Mouse (Mus musculus) thymus, postnatal 10 days (tissue): ENCODE data around the gene Adam19.

Experiments used
- DNase-seq, 2 experiments: peaks; one replicate each; pipeline ENCODE4 v3.0.0; 2021; ENCODE audit warnings: low spot score in 2 of 2

The Adam19 gene

DNA sequence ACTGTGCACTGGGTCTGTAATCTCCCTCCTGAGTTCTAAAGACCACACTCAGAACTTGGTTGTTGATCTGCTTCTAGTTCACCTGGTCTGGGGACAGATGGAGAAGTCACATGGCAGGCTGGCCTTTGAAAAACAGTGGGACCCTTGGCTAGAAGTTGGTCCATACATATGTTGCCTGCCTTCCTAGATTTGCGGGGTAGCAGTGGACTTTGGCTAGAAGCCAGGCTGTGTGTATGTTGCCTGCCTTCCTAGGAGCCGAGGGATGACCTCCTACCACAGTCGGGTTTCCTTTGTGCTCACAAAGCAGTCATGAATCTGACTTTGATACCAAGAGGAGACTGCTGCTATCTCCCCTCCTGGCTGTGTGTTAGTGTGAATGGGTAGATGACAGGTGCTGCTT, 41.3 kb downstream of the Adam19 start:
- no peak for DNase-seq

DNA sequence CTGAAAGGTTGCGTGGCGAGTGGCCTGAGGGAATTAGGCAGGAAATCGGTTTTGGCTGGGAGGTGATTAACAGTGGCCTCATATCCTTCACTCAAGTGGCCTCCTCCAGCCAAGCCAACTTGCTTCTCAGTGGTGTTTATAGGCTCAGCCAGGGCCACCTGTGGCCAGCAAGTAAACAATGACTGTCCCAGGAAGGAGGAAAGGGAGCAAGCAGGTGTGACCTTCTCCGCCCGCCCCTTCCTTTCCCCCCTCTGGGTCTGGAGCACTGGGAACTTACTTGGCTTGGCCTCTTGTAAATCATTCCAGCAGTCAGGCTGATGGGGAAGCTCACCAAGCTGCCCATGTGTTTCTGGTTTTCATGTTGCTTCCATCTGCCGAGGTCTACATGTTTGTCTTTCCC, 46.3 kb downstream of the Adam19 start:
- DNase-seq: no peak

DNA sequence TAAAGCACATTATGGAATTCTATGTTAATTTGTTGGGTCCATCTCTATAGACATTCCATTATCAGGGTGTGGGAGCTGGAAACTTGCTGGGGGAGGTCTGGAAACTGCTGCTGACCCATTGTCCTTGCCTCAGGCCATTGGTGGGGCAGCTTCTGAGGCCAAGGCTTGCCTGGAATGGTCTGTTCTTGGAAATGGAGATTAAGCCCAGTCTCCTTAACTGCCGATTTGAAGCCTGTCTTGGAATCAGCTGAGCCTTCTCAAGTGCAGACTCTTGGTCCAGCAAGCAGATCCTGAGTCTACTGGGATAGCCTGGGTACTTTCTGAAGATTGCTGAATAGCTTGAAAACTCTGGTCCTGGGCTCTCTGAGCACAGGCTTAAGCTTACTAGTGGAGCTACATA, 51.3 kb downstream of the Adam19 start:
- DNase-seq: no peak

DNA sequence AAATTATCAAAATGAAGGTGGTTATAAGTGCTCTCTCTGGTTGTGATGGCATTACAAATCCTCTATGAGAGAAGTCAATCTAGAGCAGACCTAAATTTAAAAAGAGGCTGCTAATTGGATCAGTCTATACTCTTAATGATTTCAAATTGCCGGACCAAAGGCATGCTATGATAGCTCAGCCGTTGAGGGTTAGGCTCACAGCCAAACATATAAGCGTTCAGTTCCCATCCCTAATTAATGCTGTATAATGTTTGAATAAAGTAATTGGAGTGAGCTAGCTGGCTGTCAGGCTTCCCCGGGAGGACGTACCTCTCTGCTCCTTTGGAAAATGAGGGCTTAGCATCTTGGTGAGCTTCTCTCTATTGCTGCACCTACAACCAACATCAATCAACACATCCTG, 53.4 kb downstream of the Adam19 start:
- no peak for DNase-seq

DNA sequence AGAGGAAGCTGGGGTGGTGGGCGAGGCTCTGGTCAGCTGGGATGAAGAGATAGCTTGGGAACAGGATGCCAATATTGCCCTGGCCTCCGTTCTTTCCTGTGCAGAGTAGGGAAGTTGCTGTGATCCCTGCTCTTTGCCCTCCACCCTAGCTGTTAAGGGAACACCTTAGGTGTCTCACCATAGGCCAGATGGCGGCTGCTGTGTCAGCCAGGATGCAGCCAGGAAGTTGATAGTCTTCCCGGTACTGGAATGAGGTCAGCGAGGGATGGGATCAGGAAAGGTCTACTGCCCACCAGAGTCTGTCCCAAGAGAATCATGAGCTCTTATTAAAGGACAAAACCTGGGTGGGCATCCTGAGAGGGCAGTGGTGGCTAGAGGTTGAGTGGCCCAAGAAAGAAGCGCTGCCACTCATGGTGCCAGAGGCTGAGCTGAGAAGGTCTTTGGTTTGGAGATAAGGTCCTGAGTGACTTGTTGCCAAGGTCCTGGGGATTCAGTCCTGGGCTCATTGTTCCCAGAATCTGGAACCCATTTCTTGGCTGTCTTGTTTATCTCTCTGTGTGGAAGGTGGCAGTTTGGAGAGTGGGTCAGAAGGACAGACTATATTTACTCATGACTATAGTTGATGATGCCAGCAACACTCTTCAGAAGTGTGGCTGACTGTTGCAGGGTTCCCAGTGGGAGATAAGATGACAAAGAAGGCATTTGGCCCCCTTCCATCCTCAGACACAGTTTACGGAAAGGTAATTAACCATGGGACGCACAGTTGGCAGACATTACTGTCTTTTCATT, 54.6 kb downstream of the Adam19 start:
- DNase-seq: no peak

DNA sequence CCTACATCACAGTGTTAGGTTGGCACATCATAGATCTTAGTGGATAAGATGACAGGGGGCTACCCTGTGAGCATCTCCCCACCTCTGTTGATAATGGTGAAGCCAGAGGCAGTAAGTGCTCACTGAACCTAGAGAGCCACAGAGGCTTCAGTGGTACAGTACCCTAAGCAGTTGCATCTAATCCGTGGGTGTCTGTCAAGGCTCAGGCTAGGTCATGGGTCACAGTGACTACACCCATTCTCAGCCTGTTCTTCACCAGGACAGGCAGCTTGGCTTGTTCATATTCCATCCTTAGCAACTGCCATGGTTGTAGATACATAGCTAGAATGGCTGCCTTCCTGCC, 55.1 kb downstream of the Adam19 start:
- DNase-seq: no peak

DNA sequence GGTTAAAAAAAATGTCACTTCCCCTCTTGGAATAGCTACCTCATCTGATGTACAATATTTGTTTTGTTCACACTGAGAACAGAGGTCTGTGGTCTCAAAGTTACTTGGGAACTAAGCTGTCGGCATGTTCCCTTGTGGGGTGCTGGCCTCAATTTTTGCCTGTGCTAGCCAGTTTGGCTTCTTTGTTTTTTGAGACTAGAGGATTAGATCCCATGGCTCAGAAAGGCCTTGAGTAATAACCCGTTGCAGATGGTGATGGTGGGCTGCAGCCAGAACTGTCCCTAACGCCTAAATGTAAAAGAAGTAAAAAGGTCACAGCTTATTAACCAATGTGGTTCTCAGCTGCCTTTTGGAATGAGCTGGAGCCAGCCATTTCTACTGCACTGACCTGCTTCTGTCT, 57.4 kb downstream of the Adam19 start:
- no peak for DNase-seq

DNA sequence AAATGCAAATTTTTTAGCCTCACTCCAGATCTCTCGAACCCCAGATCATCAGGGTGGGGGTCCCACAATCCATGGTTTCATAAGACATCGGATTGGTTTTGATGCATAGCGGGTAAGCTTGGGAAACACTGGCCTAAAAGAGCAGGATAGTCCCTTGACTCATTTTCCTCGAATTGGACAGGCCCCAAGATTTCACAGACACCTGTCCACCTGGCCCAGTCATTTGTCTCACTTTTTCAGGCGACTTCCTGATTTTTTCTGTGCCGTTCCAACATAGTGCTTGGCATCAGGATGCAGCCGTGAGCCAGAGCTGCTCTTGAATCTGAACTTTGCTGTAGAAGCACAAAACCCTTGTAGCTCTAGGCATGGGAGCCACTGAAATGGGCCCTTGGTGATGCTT, 58.4 kb downstream of the Adam19 start:
- DNase-seq: no peak

DNA sequence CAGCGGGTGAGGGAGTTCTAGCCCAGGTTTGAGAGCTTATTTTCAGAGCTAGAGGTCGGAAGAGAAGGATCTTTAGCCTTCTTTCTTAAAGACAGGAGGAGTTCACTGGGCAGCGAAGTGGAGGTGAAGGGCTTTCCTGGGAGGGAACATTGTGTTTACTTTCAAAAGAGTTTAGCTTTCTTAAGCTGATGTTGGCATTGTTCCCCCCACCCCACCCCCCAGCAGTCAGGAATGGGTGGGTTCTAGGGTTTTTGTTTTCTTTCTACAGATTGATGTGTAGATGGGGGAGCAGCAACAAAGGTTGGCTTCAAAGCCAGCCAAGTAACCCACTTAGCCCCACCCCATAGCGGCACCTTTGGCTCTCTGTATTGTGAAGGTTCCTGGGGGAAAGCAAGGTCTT, 59.2 kb downstream of the Adam19 start:
- no peak for DNase-seq

DNA sequence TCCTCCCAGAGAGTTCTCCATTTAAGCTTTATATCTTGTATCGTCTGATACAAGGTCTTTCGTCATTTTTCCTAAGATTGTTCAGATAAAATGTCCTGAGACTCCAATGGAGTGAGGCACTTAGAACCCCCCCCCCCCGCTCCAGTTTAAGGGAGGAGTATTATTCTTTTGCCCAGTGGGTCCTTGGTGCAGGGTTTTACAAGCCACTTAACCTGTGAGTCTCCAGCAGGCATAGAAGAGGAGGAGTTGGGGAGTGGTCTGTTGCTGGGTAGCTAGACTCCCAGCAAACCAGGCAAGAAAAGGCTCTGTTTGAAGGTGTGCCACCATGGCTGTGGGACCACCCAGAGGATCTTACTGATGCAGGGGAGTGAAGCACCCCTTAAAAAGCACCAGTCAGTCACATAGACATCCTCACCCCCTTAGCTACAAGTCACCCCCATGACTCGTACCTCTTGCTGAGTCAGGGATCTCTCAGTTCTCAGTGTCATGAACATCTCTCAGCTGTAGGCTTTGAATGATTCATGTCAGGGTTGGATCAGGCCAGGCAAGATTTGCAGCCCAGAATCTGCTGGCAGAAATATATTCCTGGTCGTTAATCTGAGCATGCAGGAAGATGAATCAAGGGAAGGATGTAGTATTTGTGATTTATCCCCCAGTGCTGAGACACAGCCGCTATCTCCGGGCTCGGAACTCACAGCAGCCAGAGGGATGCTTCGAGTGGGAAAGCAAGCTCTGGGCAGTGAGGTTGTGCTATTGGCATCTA, 59.8 kb downstream of the Adam19 start:
- no peak for DNase-seq

DNA sequence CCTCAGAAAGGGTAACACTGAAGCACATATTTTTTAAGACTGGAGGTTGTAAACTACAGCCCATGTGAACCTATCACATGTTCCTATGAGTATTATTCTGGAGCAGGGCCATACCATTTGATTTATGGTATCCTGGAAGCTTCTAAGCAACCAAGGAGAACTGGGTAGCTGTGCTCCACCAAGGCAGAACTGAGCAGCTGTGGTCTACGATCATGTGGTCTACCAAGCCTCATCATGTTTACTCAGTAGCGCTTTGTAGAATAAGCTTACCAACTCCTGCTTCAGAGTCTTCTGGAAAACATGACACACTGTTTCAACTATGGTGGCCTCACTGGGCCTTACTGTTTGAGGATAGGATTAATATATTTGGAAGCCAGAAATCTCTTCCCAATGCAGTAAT, 60.7 kb downstream of the Adam19 start:
- DNase-seq: no peak

DNA sequence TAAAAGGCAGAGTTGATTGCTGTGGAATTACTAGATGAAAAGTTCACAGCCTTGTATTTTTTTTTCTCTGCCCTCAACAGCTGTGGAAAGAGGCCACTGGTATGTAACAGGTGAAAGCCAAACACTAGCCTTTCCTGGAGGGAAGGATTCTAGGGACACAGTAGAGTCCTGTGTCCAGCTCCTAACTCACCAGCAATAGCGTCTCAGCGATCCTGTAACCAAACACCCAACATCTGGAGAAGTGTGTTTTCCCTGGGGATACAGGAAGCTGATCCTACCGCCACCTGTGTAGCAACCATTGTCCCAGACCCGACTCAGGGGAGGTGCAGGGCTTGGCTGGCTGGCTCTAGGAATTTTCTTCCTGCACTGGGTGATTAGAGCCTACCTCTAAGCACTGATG, 63.8 kb downstream of the Adam19 start:
- no peak for DNase-seq

DNA sequence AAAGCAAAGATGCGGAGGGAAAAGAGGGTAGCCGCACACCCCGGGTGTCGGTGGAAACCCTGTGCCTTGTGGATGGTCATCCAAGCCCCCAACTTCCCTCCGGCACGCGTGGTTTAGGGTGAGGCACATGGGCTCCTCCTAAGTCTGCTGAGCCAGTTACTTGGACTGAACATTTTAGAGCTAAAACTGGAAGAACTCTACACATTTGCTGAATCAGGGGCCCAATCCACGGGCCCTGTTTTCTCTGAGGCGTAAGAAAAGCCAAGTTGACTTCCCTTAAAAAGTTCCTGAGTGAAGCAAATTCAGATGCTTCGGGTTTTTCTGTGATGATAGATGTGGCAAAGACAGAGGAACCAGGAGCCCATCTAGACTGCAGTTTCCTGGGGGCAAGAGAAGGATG, 64.3 kb downstream of the Adam19 start:
- no peak for DNase-seq

DNA sequence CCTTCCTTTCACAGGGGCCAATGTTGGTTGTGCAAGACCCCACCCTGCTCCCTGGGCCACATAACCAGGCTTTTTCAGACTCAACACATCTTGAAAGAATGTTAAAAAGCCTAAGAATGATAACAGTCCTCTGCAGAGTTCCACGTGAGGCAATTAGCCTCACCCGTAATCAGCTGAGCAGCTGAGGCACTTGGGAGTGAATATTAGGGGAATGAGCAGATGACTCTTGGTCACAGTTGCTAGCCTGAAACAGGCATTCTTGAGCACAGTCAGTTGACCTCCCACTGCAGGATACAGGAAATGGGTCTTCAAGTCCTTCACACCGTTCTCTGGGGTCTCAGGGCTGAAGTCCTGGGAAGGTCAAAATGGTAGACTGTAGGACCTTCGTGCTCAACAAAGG, 65.9 kb downstream of the Adam19 start:
- DNase-seq: no peak

DNA sequence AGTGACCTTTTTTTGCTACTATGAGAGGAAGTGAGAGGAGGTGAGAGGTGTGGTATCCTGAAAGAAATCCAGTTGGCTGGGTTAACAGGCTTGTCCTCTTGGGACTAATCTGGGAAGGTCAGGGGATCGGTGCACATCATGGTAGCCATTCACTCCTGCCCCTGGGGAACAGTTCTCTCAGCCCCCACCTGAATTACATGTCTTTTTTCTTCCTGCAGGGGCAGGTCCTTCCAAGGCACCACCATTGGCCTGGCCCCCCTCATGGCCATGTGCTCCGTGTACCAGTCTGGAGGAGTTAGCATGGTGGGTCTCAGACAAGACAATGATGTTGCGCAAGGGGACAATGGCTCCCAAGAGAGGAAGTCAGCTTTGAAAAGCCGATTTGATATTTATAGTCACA, 67.1 kb downstream of the Adam19 start:
- no peak for DNase-seq

DNA sequence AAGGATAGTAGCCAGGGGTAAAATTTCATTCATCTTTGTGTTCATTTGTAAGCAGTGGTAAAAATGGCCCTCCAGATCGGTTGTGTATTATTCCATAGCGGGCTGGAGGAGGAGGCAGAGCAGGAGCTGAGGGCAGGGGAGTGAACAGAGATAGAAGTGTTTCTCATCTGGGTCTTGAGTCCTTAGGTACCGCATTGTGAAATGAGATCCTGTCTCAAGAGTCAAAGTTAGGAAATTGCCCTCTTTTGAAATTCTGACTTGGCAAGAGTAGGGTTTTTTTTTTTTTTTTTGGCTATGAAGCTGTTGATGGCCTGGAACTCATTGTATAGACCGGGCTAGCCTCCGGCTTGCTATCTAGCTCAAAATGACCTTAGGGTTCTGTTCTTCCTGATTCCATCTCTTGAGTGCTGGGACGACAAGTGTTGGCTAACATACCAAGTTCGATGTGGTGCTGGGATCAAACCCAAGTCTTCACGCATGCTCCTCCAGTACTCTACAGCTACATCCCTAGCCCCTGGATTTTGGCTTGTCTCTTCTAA, 67.6 kb downstream of the Adam19 start:
- no peak for DNase-seq

DNA sequence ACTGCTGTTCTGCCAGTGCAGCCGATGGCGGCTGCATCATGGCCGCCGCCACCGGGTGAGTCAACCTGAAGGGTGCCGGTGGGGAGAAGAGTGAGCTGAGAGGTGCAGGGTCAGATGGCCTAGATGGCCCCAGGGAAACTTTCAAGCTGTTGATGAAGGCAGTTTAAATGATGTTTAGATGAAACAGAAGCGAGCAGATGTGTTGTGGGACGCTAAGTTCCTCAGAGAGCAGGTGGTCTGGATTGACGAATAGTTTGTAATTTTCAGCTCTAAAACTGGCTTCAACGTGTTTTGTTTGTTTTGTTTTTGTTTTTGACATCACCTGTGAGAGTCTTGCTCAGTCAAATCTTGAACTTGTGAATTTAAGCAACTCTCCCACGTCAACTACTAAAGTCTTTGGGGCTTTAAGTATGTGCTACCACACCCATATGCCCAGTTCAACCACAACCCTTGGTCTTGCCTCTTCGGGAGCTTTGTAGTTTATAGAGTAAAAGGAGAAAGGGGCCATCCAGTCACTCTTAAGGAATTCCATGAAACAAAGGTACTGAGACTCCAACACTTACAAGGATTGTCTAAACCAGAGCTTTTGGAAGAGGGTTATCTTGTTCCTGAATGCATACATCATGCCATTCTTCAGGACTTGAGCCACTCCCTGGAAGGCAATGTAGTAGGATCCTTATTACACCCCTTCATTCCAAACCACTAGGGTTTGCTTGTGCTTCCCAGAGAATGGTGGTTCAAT, 69.5 kb downstream of the Adam19 start:
- no peak for DNase-seq

DNA sequence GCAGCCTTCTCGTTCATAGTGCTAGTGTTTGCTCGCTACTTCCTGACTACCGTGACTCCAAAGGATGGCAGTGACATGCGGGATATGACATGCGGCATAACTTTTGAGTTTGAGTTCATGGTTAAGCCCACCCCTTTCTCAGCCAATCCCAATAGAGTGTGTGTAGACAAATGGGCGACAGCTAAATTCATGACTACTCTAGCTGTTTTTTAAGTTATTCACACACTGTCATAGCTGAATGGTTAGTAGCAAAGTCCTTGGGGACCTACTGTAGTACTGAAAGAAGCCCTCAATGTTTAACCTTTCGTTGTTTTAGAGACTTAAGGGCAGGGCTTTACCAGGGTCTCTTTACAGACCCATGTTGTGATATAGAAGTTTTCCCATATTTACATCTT, 70.0 kb downstream of the Adam19 start:
- DNase-seq: no peak

DNA sequence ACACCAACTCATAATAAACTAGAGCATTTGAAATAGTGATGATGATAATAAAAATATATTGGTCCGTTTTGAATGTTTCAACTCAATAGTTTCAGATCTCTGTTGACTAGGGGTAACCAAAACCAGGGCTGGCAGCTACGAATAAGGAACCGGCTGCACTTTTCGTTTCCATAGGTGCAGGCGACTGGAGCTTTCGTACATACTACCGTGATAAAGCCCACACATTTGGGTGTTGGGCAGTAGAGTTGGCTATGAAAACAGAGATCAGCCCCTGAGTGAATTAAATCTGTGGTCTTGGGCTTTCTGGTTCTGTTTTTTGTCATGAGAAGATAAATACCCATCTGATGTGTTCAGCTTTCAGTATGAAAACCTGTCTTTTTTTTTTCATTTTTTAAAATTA, 70.5 kb downstream of the Adam19 start:
- no peak for DNase-seq

DNA sequence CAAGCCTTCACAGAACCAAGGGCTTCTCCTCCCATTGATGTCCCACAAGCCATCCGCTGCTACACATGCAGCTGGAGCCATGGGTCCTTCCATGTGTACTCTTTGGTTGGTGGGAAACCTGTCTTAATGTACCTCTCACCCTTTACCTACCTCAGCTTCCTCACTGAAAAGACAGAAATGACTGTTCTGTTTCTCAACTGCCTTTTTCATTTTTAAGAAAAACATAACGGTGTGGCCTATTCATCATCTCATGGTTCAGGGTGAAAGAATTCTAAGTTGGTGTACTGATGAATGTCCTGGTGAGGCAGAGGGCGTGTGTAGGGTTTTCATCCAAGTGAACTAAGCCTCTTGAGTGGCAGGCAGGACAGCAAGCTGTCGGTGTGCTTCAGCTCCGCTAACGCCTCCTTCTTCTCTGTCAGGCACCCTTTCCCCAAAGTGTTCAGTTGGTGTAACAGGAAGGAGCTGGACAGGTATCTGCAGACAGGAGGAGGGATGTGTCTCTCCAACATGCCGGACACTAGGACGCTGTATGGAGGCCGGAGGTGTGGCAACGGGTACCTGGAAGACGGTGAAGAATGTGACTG, 71.1 kb downstream of the Adam19 start:
- no peak for DNase-seq

DNA sequence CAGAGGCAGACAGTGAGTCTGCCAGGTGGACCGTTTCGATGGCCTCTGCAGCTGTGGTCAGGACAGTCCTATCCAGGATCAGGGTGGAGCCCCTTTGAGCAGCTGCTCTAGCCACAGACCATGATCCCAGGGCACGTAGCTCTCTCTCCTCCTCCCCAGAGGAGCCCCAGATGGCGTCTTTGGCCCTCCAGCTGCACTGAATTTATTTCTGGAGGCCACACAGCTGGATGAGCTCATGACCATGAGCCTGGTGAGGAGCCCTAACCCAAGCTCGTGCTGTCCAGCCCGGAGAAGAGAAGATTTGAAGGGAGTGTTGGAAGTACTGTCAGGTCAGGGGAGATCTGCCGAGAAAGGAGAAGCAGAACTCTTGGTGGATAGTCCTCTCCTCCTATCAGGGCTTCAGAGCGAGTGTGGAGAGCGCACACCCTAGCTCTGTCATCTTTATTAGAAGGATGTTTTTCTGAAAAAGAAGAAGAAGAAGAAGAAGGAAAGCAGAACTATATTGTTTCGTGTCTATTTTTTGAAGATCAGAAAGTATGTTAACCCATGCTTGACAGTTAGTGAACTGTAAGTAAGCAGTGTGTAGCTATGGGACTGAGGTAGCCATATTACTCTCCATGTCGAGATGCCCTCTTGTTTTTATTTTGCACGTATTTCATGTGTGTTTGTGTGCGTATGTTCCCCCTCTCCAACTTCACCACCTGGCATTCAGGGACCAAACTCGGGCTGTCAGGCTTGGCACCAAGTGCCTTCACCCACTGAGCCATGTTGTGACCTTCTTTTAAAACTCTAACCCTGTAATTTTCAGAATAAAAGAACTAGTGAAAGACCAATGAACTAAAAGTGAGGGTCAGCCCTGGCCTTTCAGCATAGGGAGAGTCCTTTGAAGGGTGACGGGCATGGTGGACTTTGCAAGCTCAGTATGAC, 72.1 kb downstream of the Adam19 start:
- DNase-seq: no peak
